Mouse (Mus musculus) kidney, adult 18-20 months (tissue): ENCODE data around the gene Cobll1.
A peak's percentile ranks its signal among the peaks of the same experiment; 100 is the strongest.

Experiments
- DNase-seq: peaks from one replicate; pipeline ENCODE4 v3.0.0; 2021

Gene Cobll1

DNA sequence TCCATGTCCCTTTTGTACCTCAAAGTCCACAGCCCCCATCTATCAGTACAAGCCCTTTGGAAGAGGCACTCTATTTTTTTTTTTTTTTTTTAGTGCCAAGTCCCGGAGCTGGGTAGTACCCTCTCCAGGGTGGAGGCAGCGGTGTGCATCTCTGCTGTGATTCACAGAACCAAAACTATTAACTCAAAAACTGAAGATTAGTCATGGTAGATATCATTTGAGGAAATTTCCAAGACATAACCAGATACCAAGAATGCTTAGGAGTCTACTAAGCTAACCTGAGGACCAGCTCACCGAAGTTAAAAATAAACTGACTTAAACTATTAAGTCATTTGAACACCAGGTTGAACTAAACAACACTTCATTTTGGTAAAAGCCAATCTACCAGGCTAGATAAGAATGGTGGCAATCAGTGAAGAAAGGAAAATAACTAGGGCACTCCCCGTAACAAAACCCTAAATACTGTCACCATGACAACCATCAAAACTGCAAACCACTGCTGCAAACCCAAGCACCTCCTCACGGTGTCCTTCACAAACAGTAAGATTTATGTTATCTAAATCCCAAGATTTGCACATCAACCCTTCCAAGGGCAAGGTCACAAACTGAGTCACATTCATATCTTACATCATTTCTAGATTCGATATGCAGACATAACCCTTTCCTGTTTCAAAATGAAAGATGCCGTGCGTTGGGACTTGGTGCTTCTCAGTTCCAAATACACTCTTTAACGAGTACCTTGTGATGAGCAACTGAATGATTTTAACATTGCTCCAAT lies 43.8 kb downstream of the Cobll1 start:
- DNase-seq, result no peak

DNA sequence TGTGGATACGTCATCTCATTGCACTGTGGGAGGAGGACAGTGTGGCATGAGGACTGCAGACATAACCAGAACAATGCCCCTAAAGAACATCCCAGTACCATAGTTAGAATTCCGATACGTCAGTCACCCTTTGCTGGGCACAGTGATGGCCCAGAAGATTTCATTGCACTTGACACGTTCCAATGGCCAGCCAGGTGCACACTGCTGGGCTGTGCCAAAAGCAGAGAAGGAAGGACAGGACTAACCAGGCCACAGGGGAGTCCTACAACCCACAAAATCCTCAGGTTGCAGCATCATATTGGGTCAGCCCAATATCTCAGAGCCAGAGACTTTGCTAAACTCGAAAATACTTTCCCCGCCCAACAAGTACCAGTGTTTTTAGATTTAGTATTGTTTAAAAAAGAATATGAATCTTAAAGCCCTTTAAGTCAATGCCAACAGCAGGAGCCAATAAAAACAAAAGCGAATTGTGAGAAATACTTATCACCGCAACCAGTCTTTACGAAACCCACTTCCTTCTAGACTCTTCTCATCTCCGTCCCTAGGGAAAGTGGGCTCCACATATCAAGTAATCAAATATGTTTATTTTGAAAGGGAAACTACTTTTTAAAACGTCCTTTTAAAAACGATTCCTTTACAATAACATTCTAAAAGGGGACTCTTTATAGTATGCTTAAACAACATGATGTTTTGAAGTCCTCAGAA lies 46.0 kb downstream of the Cobll1 start:
- DNase-seq, result no peak

DNA sequence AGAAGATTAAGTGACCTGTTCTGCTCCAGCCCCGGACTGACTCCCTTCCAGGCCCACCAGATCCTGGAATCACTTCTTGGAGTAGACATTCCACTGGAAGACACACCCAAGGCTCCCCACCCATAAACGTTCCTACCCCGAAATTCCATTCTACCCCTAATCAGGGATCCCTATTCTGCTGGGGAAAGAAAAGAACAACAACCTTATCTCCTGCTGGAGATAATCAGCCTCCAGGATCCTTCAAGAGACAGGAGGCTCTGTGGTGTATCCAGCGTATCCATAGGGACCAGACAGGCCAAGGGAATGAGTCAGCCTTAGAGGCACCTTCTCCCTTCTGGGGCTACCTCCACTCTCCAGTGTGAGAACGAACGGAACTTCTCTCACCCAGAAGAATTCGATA lies 47.8 kb downstream of the Cobll1 start:
- DNase-seq, result no peak

DNA sequence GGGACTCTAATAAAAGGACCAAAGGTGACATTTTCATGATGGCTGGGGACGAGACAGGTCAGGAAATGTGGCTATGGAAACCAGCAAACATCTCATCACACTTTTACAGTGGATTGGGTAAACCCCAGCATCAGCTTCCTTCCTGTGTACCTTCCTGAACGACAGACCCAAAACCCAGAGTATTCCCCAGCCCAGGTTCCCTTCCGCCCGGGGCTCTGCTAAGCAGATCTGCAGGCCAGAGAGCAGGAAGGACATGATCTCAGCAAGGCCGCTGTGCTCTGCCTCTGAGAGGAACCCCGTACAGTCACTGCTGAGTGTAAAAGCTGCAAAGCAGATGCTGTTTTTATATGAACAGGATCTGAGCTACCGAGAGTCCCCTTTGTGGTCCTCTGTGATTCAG lies 49.9 kb downstream of the Cobll1 start:
- no peak for DNase-seq

DNA sequence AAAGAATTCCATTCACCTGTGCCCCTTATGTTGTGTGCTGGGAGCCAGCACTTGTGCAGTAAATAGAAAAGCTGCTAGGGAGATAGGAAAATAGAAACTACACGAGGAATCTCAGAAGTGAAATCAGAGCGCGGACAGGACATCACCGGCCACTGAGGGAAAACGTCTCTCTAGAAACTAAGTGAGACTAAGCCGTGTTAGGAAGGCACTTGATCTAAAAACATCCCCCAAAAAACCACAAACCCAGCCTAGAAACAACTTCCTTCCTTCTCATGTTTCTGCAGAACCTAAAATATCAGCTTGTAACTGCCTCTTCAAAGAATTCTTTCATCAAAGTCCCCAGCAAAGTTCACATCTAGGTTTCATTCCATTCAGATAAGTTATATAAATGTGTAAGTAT lies 50.6 kb downstream of the Cobll1 start:
- DNase-seq, result no peak

DNA sequence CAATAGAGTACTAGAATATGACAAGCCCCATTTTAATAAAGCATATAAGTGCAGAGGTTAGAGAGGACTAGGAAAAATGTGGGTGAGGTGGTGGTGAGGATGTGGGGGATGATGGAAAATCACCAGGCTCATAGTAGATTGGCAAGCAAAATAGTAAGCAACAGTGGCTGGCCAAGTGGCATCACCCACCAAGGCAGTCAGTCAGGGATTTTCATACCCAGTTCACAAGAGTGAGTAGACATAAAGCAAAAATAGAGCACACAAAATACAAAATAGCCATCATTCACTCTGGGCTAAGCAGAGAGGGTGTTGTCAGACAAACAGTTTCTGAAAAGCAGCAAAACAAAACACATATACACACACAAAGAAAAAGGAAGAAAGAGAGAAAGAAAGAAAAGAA lies 51.6 kb downstream of the Cobll1 start:
- no peak for DNase-seq

DNA sequence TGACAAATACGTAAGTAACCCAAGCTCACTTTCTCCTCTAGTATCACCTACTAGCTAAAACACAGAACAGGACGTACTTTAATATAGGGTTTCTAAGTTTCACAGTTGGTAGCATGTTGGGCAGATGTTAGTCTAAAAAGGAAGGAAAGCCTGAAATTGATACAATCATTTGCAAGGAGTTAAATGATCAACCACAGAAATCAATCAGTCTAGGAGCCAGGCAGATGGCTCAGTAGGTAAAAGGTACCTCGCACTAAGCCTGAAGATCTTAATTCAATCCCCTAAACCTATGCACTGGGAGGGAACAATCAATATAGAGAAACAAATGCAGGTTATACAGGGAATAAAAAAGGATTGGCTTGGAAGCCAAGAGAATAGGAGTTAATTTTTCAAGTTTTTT lies 52.0 kb downstream of the Cobll1 start:
- no peak for DNase-seq

DNA sequence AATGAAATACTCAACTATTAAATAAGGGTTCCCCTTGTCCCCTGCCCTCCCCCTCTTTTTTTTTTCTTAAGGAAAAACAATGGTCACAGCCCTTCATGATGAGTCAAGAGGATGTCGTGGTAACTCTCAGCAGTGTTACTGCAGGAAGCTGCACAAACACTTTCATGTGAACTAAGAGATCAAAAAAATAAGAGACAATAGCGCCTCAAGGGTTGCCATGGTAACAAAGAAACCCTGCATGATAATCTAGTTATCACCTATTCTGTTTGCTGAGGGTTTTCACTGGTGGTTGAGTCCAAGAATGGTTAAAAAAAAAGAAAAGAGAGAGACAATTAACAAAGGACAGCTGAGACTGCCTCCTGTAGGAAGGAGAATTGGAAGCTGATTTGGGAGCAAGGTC lies 56.5 kb downstream of the Cobll1 start:
- DNase-seq, result no peak

DNA sequence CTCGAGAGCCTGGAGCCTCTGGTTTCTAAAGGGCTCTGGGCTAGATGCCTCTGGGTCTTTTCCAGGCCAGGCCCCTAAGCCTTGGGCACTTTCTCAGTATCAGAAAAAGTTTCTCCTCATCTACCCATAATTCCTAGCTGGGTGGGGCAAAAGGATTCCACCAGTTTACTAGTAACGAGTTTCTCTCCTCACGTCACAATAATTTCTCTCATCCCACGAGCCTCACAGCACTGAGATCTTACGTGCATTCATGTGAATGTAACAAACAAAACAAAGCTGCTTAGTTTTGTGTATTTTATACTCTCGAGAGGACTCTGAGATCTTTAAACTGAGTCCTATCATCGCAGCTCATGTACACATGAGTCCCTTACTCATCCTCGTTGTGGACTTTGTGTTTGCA lies 57.5 kb downstream of the Cobll1 start:
- no peak for DNase-seq

DNA sequence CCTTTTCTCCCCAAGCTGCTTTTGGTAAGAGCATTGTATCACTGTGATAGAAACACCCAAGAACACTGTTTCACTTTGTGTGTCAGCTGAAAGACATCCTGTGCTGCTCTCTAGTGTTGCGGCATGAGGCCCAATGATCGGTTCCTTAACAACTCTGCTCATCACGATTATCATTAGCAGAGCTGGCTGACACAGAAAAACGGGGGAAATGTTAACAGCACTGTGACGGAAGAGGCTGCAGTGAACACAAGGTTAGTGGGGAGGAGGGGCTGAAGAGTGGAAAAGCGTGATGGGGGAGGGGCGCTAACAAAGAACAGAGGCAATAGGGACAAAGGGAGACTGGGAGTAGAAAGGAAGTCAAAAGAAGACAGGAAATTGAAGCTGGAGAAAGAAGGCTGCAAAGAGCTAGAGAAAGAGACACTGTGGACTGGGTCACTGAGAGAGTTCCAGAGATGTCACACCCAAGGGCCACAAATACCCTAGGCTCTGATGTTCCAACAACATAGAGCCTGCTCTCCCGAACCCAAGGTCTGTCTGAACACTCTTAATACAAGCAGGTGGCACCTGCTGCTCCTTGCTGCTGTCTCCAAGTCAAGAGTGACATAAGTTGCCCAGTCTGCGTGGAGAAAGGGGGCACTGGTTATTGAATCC lies 58.0 kb downstream of the Cobll1 start:
- no peak for DNase-seq

DNA sequence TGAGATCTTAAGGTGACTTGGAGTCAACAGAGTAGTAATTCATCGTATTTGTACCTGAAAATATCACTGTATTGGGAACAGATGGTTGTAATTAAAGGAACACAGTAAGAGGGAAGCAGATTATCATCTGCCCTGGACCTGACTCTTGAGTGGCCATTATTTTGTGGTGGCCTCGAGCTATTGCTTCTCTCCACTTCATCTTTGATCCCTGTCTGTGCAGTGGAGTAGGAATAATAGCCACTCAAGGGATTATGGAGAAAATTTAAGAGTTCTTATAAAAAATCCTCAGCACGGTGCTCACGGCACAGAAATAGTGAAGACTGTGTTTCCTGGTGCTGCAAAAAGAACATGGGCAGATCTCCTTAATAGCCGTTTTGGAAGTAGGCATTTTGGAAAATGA lies 63.6 kb downstream of the Cobll1 start:
- no peak for DNase-seq

DNA sequence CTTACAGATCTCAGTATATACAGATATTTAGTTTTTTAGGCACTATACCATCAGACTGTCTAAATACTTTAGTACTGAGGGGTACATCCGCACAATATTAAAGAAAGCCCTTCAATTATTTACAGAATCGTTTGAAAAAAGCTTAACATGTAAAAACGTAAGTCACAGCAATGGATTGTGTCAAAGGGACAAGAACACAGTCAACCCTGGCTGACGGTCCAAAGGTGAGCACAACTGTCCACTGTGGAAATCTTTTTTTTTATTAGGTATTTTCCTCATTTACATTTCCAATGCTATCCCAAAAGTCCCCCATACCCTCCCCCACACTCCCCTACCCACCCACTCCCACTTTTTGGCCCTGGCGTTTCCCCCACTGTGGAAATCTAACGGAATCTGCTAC lies 67.1 kb downstream of the Cobll1 start:
- DNase-seq, result no peak

DNA sequence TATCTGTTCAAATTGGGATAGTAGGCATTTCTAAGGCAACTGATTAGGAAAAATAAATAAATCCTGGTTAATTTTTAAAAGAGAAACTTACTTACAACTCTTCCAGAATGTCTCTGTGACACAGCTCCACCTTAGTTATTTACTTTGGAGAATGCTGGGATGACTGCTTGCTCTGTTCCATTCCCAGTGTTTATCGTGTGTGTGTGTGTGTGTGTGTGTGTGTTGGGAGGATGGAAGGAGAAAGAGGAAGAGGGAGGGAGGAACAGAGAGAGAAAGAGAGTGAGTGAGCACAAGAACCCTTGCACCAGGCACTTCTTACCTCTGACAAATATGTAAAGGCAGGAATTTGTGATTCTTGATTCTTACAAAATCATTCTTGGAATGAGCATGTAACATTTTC lies 67.7 kb downstream of the Cobll1 start:
- DNase-seq, result no peak

DNA sequence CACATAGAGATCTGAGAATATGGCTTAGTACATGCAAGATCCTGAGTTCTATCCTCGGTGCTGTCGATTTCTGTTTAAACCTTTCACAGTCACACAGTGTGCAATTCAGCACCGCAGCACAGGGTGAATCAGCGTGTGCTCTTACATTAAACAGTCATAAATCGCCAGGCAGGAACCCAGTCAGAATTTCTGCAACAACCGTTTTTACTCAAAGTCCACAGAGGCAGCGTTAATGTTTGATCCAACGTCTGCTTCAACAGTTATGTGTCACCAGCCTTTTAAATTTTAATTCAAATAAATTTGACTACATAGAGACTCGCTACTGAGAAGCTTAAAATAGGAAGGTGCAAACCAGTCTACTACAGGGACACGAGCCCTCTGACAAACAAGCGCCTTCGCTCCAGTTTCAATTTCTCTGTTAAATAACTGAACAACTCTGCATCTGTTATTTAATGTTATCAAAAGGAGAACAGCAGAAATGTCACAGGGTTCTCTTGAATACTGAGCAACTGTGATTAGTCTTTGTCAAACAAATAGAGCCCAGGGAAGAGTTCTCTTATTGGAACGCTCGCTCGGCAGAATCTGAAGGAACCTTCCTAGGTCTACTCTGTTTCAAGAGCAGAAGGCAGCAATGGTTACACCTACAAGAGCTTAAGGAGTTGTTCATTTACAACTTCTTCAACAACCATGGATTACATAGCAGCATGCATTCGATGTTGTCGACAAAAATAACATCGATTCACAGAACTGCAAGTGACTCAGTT lies 68.3 kb downstream of the Cobll1 start:
- DNase-seq, result peak; percentile 46

DNA sequence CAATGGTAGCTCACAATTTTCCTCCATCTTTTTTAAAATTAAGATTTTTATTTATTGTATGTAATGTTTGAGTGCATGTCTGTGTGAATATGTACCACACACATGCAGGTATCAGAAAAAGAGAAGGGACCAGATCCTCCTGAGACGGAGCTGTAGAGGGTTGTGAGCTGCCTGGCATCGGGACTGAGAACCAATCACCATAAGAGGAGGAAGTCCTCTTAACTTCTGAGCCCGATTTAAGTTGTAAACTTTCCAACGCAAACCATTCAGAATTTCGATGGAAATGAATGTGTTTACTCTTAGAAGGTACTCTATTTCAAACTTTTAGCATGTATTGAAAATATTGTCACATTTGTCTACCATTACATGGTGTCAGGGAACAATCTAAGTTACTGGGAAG lies 68.9 kb downstream of the Cobll1 start:
- DNase-seq, result no peak

DNA sequence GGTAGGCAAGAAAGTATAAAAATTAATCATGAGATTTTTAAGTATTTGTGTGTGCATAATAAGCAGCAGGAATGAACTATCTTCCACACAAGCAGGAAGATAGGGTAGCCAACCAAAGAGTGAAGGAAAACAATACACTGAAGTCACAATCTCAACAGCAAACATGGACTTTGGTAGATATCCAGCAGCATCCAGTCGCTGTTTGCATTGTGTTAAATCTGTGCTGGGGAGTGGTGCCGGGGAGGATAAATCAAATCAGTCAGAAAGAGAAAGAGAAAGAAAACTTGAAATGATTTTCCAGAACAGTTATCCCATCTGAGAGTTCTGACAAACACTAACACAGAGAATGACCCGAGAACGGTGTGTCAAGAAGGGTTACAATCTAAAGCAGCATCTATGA lies 75.2 kb downstream of the Cobll1 start:
- DNase-seq, result no peak

DNA sequence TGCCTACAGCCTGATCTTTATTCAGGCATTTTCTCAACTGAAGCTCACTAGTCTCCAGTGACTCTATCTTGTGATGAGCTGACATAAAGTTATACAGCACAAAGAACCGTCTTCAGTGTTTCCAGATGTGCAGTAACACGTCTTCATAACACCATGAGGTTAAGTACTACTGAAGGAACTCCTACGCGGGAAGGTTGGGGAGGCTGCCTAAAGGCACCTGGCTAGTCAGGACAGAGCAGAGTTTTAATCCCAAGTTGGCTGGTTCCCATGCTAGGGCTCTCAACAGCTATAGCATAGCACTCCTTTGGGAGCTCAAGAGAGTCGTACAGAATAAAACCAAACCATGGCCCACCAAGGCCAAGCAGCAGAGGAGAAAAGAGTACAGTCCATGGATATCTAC lies 76.6 kb downstream of the Cobll1 start:
- no peak for DNase-seq

DNA sequence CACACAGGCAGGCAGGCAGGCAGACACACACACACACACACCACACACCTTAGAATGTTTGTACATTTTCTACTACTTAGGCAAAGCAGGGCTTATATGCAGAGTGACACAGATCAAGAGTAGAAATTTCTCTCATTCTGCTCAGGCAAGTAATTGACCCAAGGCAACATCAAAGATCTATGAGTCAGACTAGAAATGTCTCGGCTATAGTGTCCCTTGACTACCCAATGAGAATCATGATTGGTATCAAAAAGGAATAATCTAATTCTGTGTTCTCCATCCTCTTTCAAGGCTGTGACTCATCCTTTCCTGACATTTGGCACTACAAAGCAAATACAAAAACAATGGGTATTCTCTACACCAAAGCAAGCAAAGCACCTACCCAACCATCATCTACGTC lies 77.5 kb downstream of the Cobll1 start:
- no peak for DNase-seq

DNA sequence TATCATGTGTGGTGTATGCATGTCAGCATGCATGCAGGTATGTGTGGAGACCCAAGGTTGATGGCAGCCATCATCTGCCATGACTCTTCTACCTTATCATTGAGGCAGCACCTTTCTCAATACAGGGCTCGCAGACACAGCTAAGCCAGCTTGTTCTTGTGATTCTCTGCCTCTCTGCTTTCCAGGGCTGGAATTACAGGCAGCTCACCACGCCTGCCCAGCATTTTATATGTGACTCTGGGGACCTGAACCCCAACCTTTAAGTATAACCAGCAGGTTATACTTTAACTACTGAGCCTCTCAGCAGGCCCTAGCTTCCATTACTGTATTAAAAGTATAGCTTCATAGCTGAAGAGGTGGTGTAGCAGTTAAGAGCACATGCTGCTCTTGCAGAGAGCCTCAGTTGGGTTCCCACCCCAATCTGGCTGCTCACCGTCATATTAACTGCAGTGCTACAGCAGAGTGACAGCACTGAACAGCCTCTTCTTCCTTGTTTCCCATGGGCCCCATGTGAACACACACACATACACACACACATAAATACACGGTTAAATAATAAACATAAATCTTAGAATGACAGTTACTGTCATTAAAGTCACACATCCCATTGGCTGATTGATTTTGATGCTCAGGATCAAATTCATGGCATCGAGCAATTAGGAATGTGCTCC lies 81.1 kb downstream of the Cobll1 start:
- DNase-seq, result no peak

DNA sequence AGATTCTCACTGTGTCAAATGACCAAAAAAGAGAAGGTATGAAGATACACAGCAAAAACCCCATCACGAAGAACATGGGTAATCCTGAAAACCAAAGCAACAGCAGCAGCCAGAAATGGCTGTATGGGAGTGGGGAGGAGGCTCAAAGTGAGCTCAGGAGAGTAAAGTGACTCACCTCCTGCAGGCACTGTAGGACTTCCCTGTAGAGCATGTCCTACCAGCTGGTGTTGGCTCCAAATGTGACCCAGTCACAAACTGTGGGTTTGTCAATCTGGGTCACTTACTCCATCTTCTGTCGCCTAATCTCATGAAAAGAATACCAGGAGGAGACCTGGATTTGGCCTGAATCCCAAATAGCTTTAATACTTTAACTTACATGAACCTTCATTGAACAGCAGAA lies 81.9 kb downstream of the Cobll1 start:
- no peak for DNase-seq

DNA sequence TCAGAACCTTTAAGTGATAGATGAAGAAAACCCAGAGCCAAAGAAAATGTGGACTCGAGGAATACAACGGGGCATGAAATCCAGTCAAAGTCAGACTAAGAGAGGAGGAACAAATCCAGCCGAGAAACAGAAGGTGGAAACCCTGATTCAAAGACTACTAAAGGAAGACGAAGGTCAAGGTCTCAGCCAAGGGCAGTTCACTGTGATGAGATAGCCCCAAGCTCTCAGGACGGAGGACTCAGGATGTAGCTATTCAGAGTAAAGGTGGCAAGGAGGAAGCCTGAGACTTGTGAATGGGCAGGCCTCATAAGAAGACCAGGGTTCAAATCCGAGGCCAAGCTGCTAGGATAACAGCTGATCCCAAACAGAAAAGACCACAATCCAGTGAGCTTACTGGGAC lies 90.3 kb downstream of the Cobll1 start:
- DNase-seq, result no peak

DNA sequence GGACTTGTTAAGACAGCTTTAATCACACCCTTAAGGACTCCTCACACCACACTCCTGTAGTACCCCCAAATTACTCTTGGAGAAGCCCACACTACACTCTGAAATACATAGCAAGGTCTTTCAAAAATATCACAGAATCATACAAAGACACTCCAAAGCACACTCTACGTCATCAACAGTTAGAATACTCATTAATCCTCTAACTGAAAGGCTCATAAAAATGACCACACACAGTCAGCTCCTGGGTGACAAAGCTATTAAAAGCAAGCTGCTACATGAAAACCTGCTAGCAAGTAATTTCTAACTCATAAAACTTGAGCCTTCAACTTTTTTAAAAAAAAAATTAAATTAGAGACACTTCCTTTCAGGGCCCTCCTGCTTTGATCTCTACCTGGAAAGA lies 91.8 kb downstream of the Cobll1 start:
- DNase-seq, result no peak
